Mouse (Mus musculus) ES-E14 (cell line): ENCODE results near the gene Gipc2. TPM values are rescaled to one million over a fixed set of nuclear protein-coding genes. Genes with fewer than 3 reads are reported as not detected.

Experiments
- DNase-seq: peaks from one replicate; pipeline ENCODE4 v3.0.0-alpha.2; 2013; ENCODE audit warnings: low read depth, low spot score
- H3K27ac ChIP-seq: 2 replicates; pipeline ENCODE4 v1.5.1; 2012; ENCODE audit warnings: low read depth, mild to moderate bottlenecking, low read length, moderate library complexity, mixed read lengths; ENCODE audit not compliant: poor library complexity, insufficient read depth, severe bottlenecking
- H3K36me3 ChIP-seq: 2 replicates; pipeline ENCODE4 v1.6.1; 2012; ENCODE audit warnings: mild to moderate bottlenecking, low read length, moderate library complexity, mixed read lengths; ENCODE audit not compliant: control insufficient read depth, poor library complexity, insufficient read depth, severe bottlenecking
- H3K4me1 ChIP-seq, 2 experiments: fragments of 150-350 bp in 1 of 2; sonication (generic) in 1 of 2; 2 replicates each; pipeline ENCODE4 v1.6.1; 2012; ENCODE audit warnings: low read length in 2 of 2, mild to moderate bottlenecking in 1 of 2, mixed read lengths in 1 of 2; ENCODE audit not compliant: control insufficient read depth in 2 of 2, insufficient read depth in 2 of 2, poor library complexity in 1 of 2
- H3K4me3 ChIP-seq, 2 experiments: fragments of 150-350 bp in 1 of 2; sonication (generic) in 1 of 2; 2 replicates each; pipeline ENCODE4 v1.5.1; 2012; ENCODE audit warnings: low read length in 2 of 2, low read depth in 1 of 2, mild to moderate bottlenecking in 1 of 2, mixed read lengths in 1 of 2; ENCODE audit not compliant: insufficient read depth in 1 of 2, poor library complexity in 1 of 2, severe bottlenecking in 1 of 2
- H3K9ac ChIP-seq: 2 replicates; pipeline ENCODE4 v1.6.1; 2012; ENCODE audit warnings: low read depth, mild to moderate bottlenecking, low read length, mixed read lengths; ENCODE audit not compliant: poor library complexity, insufficient read depth, severe bottlenecking
- H3K9me3 ChIP-seq: fragments of 150-350 bp; sonication (generic); 2 replicates; pipeline ENCODE4 v1.6.1; 2012; ENCODE audit warnings: low read depth, mild to moderate bottlenecking, low read length; ENCODE audit not compliant: control insufficient read depth, insufficient read depth
- CHD2 ChIP-seq: IDR thresholded peaks from 2 replicates; pipeline ENCODE4 v1.6.1; 2014; ENCODE audit warnings: mild to moderate bottlenecking, low read depth, low read length, inconsistent platforms
- HCFC1 ChIP-seq: IDR thresholded peaks from 2 replicates; pipeline ENCODE4 v1.6.1; 2012; ENCODE audit warnings: low read length, inconsistent platforms, borderline replicate concordance; ENCODE audit not compliant: insufficient read depth
- MAFK ChIP-seq: IDR thresholded peaks from 2 replicates; pipeline ENCODE4 v1.6.1; 2014; ENCODE audit warnings: mild to moderate bottlenecking, low read depth, low read length, inconsistent platforms; ENCODE audit not compliant: insufficient read depth
- ZC3H11A ChIP-seq: IDR thresholded peaks from 2 replicates; pipeline ENCODE4 v1.6.1; 2012; ENCODE audit warnings: low read depth, mild to moderate bottlenecking, inconsistent platforms, low read length, borderline replicate concordance
- ZNF384 ChIP-seq: IDR thresholded peaks from 2 replicates; pipeline ENCODE4 v1.6.1; 2012; ENCODE audit warnings: low read depth, low read length, inconsistent platforms
- in situ Hi-C, 2 experiments: fragments of 600-800 bp; cut with MboI; formaldehyde crosslinking; loops; one replicate each; pipeline ENCODE4 v1.15.1; 2025; ENCODE audit warnings: low sequenced_read_pairs in 2 of 2, inconsistent platforms in 1 of 2; ENCODE audit not compliant: unreplicated experiment in 2 of 2
- total RNA-seq: library from RNA; depleted of rRNA; stranded (reverse); fragments of 300-350 nt; gene quantifications from 2 replicates; pipeline ENCODE4 v1.2.3, GENCODE M21; 2012

Gene Gipc2
- total RNA-seq, 1 experiment, result 0.76 TPM

DNA sequence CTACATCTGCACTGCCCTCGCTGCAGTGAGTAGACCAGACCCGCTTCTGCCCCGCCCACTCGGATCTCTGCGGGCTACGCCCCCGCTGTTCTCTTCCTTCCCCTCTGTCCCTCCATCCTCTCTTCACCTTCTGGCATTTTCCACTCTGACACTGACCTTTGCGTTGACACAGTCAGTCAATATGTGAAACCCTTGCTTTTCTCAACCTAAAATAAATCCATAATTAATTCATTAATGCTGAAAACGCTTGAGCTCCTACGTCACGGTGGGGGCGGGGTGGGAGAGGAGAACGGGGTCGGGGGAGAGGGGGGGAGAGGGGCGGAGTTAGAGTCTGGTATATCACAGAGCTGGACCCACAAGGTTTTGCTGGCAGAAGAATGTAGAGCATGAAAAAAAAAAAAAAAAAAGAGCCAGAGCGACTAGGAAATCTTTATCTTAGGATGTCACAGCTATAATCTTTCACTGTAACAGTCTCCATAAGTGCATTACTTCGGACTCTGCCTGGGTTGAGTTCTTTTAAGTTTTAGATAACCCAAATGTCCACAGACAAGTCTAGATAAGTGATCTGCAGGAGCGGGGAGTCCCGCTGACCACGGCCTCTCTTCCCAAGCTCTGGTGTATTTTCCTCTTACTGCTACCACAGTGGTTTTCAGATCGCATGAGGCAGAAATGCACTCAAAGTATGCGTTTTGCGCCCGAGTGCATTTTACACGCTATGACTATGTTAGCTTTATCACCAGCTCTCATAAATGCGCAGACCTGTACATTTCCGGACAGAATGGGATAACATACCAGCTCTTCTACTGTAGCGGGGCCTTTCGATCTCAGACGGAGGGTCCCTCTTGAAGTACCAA, 58.7 kb downstream of the Gipc2 start:
- no peaks in the 10 kb centered on the region for H3K36me3 ChIP-seq
- no peak overlapping the region for H3K9ac ChIP-seq
- H3K4me3 ChIP-seq, result peak overlapping the region; percentile 55 to 69
- H3K4me1 ChIP-seq, result peaks cover 3 to 10% of the 10 kb centered on the region in 2 experiments; a peak in 2 of 4 replicates
- no peak overlapping the region for H3K27ac ChIP-seq
- no peaks in the 10 kb centered on the region for H3K9me3 ChIP-seq
- DNase-seq, result peak; percentile 39
- TF ChIP-seq ZC3H11A (no peak), ZNF384 (peak; percentile 51; the same call in 1 of the 2 replicates), HCFC1 (no peak)
- in situ Hi-C loops, result no loop called here

DNA sequence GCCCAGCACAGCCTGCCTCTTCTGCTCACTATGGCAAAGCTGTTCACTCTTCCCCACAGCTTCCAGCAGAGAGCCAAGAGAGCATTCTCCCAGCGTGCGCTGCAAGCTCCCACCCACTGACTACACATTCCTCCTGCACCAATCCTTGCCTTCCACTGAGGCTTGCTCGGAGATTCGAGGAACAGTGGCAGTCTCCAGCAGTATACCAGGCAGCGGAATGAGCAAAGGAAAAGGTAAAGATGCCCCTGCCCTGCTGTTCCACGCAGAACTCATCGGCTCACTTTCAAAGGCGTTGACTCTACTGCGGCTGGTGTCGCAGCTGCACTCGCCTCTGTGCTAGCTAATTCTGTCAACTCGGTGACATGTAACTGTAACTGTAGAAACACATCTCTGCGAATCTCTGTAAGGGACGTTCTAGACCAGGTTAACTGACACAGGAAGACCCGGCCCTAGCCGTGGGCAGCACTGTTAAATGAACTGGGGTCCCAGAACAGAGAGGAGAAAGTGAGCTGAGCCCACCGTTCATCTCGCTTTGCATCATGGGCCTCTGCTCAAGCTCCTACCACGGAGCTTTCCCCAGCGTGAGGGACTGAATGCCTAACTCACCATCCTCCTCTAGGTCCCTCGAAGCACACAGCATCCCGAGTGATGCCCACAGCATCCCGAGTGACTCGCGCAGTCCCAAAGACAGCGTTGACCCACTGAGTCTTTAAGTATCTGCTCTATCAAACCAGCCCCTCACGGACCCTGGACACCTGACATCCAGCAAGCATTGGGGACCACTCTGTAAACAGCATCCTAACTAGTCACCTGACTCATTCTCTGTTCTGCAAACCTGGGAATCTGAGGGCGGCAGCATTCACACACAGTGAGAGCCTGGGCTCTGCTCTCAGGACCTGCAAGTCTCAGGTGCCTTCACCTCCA, 59.5 kb downstream of the Gipc2 start:
- in situ Hi-C loops, result no loop called here
- Histone ChIP-seq H3K27ac (no peak overlapping the region), H3K4me1 (peaks cover 3 to 9% of the 10 kb centered on the region in 2 experiments; a peak in 2 of 4 replicates), H3K9ac (no peak overlapping the region), H3K4me3 (peak overlapping the region; percentile 55 to 69), H3K9me3 (no peaks in the 10 kb centered on the region), H3K36me3 (no peaks in the 10 kb centered on the region)
- DNase-seq, result no peak
- no peak for TF ChIP-seq ZC3H11A

- no peaks in the 10 kb centered on the region for H3K9me3 ChIP-seq
- in situ Hi-C loops, result no loop called here
- DNase-seq, result peak; percentile 49
- H3K4me1 ChIP-seq, result peaks cover 0 to 6% of the 10 kb centered on the region in 2 experiments; a peak in 1 of 4 replicates
- TF ChIP-seq CHD2 (no peak), ZC3H11A (no peak), MAFK (no peak), HCFC1 (no peak), ZNF384 (no peak)
- no peaks in the 10 kb centered on the region for H3K36me3 ChIP-seq
- no peak overlapping the region for H3K9ac ChIP-seq
- H3K4me3 ChIP-seq, result peak overlapping the region in 1 of 2 experiments; percentile 42; a peak in 1 of 4 replicates
- no peak overlapping the region for H3K27ac ChIP-seq
These were observed 60.7 kb downstream of the Gipc2 start for GRCm38 (mm10) chr3:152105341-152105740.

- Histone ChIP-seq H3K9ac (no peak overlapping the region), H3K4me3 (no peak overlapping the region), H3K4me1 (peaks cover 0 to 8% of the 10 kb centered on the region in 2 experiments; a peak in 2 of 4 replicates), H3K36me3 (no peaks in the 10 kb centered on the region), H3K27ac (no peak overlapping the region), H3K9me3 (no peaks in the 10 kb centered on the region)
- no peak for DNase-seq
- in situ Hi-C loops, result no loop called here
- TF ChIP-seq ZNF384 (no peak), HCFC1 (no peak), CHD2 (no peak), ZC3H11A (no peak), MAFK (no peak)
These were observed 62.6 kb downstream of the Gipc2 start for GRCm38 (mm10) chr3:152103381-152103780.
